Mouse (Mus musculus) neural tube, embryonic 10.5 days (tissue): Measurements from ENCODE around the gene Adamts7.
A peak's percentile ranks its signal among the peaks of the same experiment; 100 is the strongest.

ENCODE experiments used
- DNase-seq: peaks from one replicate; pipeline ENCODE4 v3.0.0-alpha.2; 2017; ENCODE audit warnings: low spot score; ENCODE audit errors: extremely low spot score

Adamts7 gene

GRCm38 (mm10) chr9:90146869-90147268 lies 16.0 kb upstream of the Adamts7 start:
- DNase-seq = no peak

GRCm38 (mm10) chr9:90162243-90162925 lies 485 bp upstream of the Adamts7 start:
- DNase-seq = peak; percentile 73

- no peak for DNase-seq
These were observed 853 bp downstream of the Adamts7 start for GRCm38 (mm10) chr9:90163749-90164095.

GRCm38 (mm10) chr9:90164670-90165453 lies 2.0 kb downstream of the Adamts7 start:
- no peak for DNase-seq

GRCm38 (mm10) chr9:90165590-90165989 lies 2.7 kb downstream of the Adamts7 start:
- no peak for DNase-seq

- no peak for DNase-seq
These were observed 3.7 kb downstream of the Adamts7 start for GRCm38 (mm10) chr9:90166615-90167014.

GRCm38 (mm10) chr9:90169965-90170364 lies 7.1 kb downstream of the Adamts7 start:
- DNase-seq = no peak

GRCm38 (mm10) chr9:90171421-90171820 lies 8.6 kb downstream of the Adamts7 start:
- no peak for DNase-seq

- no peak for DNase-seq
These were observed 9.9 kb downstream of the Adamts7 start for GRCm38 (mm10) chr9:90172528-90173321.

- no peak for DNase-seq
These were observed 10.5 kb downstream of the Adamts7 start for GRCm38 (mm10) chr9:90173330-90173729.

- no peak for DNase-seq
These were observed 16.5 kb downstream of the Adamts7 start for GRCm38 (mm10) chr9:90179409-90179808.

GRCm38 (mm10) chr9:90181656-90182388 lies 19.0 kb downstream of the Adamts7 start:
- DNase-seq = no peak

- DNase-seq = no peak
These were observed 20.0 kb downstream of the Adamts7 start for GRCm38 (mm10) chr9:90182636-90183421.

- no peak for DNase-seq
These were observed 20.7 kb downstream of the Adamts7 start for GRCm38 (mm10) chr9:90183550-90183949.

GRCm38 (mm10) chr9:90184116-90184515 lies 21.2 kb downstream of the Adamts7 start:
- no peak for DNase-seq

- no peak for DNase-seq
These were observed 22.6 kb downstream of the Adamts7 start for GRCm38 (mm10) chr9:90185356-90185910.

GRCm38 (mm10) chr9:90188893-90189292 lies 26.0 kb downstream of the Adamts7 start:
- no peak for DNase-seq

GRCm38 (mm10) chr9:90189391-90189790 lies 26.5 kb downstream of the Adamts7 start:
- DNase-seq = no peak

- DNase-seq = no peak
These were observed 32.1 kb downstream of the Adamts7 start for GRCm38 (mm10) chr9:90195000-90195399.

GRCm38 (mm10) chr9:90196262-90196661 lies 33.4 kb downstream of the Adamts7 start:
- DNase-seq = no peak
